Mouse (Mus musculus): ENCODE measurements around the gene Spic. TPM values are rescaled to one million over a fixed set of nuclear protein-coding genes. Genes with fewer than 3 reads are reported as not detected.

Gene Spic
- polyA plus RNA-seq (2012; ENCODE audit: insufficient read depth, insufficient read length, missing spikeins): not detected in 2 replicates

- H3K4me3 ChIP-seq (ENCODE audit: insufficient read depth, low read depth, low read length): no peak within 1 kb of the TSS
- no peak within 1 kb of the TSS for H3K27ac ChIP-seq (replicated peaks; ENCODE audit: low read depth, low read length)
- H3K4me1 ChIP-seq (ENCODE audit: control insufficient read depth, insufficient read depth, insufficient read length, low read length): no peaks in the 10 kb centered on the region
Observed at GRCm38 (mm10) chr10:88684925-88685324, at the start of gene Spic. Spic (minus strand) TSS chr10:88685015.

GRCm38 (mm10) chr10:88732309-88732622 is 47.5 kb upstream of the Spic start:
- peak overlapping the region; percentile 92 for H3K4me3 ChIP-seq (ENCODE audit: insufficient read depth, low read depth, low read length)
- H3K27ac ChIP-seq (replicated peaks; ENCODE audit: low read depth, low read length): no peak overlapping the region; the same call in 1 of the 2 replicates
- H3K4me1 ChIP-seq (ENCODE audit: control insufficient read depth, insufficient read depth, insufficient read length, low read length): peaks cover 9% of the 10 kb centered on the region; the same call in 1 of the 2 replicates

GRCm38 (mm10) chr10:88731496-88732308 is 46.9 kb upstream of the Spic start:
- H3K27ac ChIP-seq (replicated peaks; ENCODE audit: low read depth, low read length): peak overlapping the region; percentile 71
- peaks cover 9% of the 10 kb centered on the region; the same call in 1 of the 2 replicates for H3K4me1 ChIP-seq (ENCODE audit: control insufficient read depth, insufficient read depth, insufficient read length, low read length)
- H3K4me3 ChIP-seq (ENCODE audit: insufficient read depth, low read depth, low read length): peak overlapping the region; percentile 92

DNA sequence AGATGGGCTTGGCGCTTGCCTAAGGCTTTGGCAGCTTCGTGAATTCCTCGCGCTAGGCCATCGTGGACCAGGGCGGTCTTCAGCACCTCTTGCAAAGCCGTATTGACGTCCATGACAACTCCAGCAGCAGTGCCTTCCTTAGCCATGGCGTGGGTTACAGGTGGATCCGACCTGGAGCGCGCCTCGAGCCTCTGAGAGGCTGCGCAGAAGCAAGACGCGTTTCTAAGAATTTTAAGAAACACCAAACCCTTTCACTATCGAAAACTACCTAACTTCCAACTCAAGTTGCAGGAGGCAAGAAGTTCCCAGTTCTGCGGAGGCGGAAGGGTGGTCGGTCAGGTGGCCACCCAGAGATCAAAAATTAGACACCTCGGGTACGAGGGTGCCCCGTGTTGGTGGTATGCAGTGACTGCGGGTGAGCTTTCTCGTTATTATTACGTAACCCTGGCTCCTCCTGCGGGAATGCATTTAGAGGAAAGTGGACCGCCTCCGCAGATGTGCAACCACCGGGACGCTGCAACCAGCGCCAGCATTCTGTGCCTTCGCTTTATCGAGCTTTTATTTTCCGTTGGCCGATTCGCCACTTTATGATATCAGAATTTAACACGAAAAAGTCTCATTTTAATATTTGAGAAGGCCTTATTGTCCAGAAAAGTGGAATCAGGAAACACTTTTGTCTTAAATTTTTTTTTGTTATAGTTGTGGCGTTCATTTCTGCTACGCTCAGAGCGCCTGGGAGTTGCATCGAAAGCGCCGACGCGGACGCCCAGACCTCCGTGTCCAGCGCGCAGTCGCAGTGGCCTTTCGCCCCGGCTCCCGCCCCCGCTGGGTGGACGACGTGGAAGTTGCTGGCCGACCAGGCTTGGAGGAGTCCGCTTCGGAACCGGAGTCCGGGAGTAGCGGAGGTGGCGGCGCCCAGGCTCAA is 46.0 kb upstream of the Spic start, which contains the start of gene Arl1:
Gene Arl1, plus strand, starts transcription at position 288 of the 925 bp plus-strand sequence.
- H3K4me1 ChIP-seq (ENCODE audit: control insufficient read depth, insufficient read depth, insufficient read length, low read length): peaks cover 9% of the 10 kb centered on the region; the same call in 1 of the 2 replicates
- peak within 1 kb of the TSS; percentile 81 for H3K27ac ChIP-seq (replicated peaks; ENCODE audit: low read depth, low read length)
- peak within 1 kb of the TSS; percentile 92 for H3K4me3 ChIP-seq (ENCODE audit: insufficient read depth, low read depth, low read length)

DNA sequence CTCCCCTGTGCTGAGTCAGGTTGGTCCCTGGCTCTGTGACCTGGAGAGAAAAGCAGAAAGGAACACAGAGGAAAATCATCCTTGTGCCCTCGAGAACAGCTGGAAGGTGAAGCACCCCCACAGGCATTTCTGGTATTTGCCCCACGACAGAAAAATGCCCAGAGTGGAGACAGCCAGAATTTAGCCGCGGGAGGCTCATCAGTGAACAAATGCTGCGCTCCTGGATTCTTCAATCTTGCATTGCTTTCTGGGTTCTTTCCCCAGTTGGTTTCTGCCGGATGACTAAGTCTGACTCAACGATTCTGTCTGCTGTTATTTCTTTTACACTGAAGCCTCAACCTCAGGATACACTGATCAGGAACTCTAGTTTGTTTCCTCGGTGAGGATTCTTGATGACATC is 43.4 kb upstream of the Spic start:
- Histone ChIP-seq H3K4me3 (ENCODE audit: insufficient read depth, low read depth, low read length) (no peak overlapping the region), H3K4me1 (ENCODE audit: control insufficient read depth, insufficient read depth, insufficient read length, low read length) (peaks cover 9% of the 10 kb centered on the region; the same call in 1 of the 2 replicates), H3K27ac (replicated peaks; ENCODE audit: low read depth, low read length) (no peak overlapping the region)

- Histone ChIP-seq H3K4me1 (ENCODE audit: control insufficient read depth, insufficient read depth, insufficient read length, low read length) (peaks cover 5% of the 10 kb centered on the region; the same call in 1 of the 2 replicates), H3K4me3 (ENCODE audit: insufficient read depth, low read depth, low read length) (no peak overlapping the region), H3K27ac (replicated peaks; ENCODE audit: low read depth, low read length) (no peak overlapping the region)
Observed at GRCm38 (mm10) chr10:88727128-88727527, 42.3 kb upstream of the Spic start.

GRCm38 (mm10) chr10:88725343-88725742 is 40.5 kb upstream of the Spic start:
- Histone ChIP-seq H3K4me3 (ENCODE audit: insufficient read depth, low read depth, low read length) (no peak overlapping the region), H3K27ac (replicated peaks; ENCODE audit: low read depth, low read length) (no peak overlapping the region), H3K4me1 (ENCODE audit: control insufficient read depth, insufficient read depth, insufficient read length, low read length) (peaks cover 2% of the 10 kb centered on the region; the same call in 1 of the 2 replicates)

DNA sequence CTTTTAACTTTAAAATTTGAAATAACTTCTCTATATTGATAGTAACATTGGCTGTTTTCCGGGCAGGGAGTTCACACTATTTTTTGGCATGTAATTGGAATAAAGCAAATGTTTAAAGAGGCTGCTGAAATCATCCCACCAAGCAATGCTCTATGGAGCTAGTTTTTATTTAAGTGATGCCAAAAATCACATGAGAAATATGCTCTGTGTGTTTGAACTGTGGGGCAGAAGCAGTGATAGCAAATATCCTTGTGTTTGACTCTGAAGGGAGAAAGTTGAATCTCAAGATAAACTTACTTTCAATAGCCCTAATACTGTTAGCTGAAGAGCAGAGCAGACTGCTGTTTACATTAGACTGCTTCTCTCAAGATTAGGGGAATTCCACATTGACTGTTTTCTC is 34.8 kb upstream of the Spic start:
- Histone ChIP-seq H3K27ac (replicated peaks; ENCODE audit: low read depth, low read length) (no peak overlapping the region), H3K4me1 (ENCODE audit: control insufficient read depth, insufficient read depth, insufficient read length, low read length) (no peaks in the 10 kb centered on the region), H3K4me3 (ENCODE audit: insufficient read depth, low read depth, low read length) (no peak overlapping the region)

GRCm38 (mm10) chr10:88717756-88718025 is 32.9 kb upstream of the Spic start:
- Histone ChIP-seq H3K4me1 (ENCODE audit: control insufficient read depth, insufficient read depth, insufficient read length, low read length) (no peaks in the 10 kb centered on the region), H3K4me3 (ENCODE audit: insufficient read depth, low read depth, low read length) (no peak overlapping the region)

DNA sequence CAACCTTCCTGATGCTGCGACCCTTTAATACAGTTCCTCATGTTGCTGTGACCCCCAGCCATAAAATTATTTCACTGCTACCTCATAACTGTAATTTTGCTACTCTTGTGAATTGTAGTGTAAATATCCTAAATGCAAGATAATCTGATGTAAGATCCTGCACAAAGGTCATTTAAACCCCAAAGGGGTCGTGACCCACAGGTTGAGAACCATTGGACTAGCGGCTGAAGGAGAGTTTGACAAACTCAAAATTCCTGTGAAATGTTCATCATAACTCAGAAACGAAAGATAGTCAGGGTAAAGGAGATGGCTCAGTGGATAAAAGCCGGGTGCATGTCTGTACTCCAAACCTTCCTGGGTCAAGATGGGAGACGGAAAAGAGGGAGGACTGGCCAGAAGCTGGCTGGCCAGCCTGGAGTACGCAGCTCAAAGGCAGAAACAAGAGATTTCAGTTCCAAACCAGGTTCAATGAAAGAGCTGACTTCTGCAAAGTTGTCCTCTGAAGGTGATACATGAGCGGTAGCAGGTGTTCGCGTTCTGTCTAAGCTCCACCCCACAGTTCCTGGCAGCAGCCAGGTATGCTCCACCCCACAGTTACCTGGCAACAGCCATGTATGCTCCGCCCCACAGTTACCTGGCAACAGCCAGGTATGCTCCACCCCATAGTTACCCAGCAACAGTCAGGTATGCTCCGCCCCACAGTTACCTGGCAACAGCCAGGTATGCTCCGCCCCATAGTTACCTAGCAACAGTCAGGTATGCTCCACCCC is 32.4 kb upstream of the Spic start:
- H3K4me1 ChIP-seq (ENCODE audit: control insufficient read depth, insufficient read depth, insufficient read length, low read length): no peaks in the 10 kb centered on the region
- H3K27ac ChIP-seq (replicated peaks; ENCODE audit: low read depth, low read length): no peak overlapping the region
- H3K4me3 ChIP-seq (ENCODE audit: insufficient read depth, low read depth, low read length): no peak overlapping the region

More at GRCm38 (mm10) chr10:88717756-88718025, 32.9 kb upstream of the Spic start:
- H3K27ac ChIP-seq (replicated peaks; ENCODE audit: low read depth, low read length): no peak overlapping the region

DNA sequence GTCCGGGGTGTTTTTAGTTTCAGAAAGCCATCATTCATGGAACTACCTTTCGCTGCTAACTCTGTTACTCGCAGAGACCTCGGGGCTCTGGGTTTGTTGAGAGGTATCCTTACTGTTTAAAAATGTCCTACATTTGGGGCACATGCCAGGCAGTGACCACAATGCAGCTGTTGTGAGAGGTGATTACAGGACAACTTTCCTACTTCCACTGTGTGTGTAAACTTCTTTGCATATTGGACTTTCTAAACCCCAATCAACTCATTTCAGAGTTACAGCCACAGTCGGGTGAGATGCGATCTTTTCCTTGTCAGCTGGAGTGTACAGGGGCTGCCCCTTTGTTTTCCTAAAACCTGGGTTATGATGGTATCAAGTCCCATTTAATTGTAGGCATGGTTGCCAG is 30.8 kb upstream of the Spic start:
- H3K4me3 ChIP-seq (ENCODE audit: insufficient read depth, low read depth, low read length): no peak overlapping the region
- H3K4me1 ChIP-seq (ENCODE audit: control insufficient read depth, insufficient read depth, insufficient read length, low read length): no peaks in the 10 kb centered on the region
- H3K27ac ChIP-seq (replicated peaks; ENCODE audit: low read depth, low read length): no peak overlapping the region

GRCm38 (mm10) chr10:88714744-88715143 is 29.9 kb upstream of the Spic start:
- Histone ChIP-seq H3K4me1 (ENCODE audit: control insufficient read depth, insufficient read depth, insufficient read length, low read length) (no peaks in the 10 kb centered on the region), H3K4me3 (ENCODE audit: insufficient read depth, low read depth, low read length) (no peak overlapping the region), H3K27ac (replicated peaks; ENCODE audit: low read depth, low read length) (no peak overlapping the region)

DNA sequence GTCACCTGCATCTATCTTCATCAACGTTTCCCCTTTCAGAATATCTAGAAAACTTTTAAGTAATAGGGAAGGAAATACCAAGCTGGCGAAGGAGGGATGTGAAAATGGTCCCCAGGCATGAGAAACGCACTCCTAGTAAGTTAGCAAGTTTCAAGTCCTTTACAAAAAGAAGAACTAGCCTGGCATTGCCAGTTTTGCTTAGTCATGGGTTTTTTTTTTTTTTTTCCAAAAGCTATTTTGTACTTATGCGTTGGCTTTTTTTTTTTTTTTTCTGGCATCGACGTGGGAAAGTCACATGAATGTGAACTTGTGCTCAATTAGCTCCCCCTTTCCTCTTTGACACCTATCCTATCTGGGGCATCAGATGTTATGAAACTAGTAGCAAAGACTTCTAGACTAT is 27.5 kb upstream of the Spic start:
- H3K27ac ChIP-seq (replicated peaks; ENCODE audit: low read depth, low read length): no peak overlapping the region

GRCm38 (mm10) chr10:88708671-88709523 is 24.1 kb upstream of the Spic start:
- no peak overlapping the region for H3K27ac ChIP-seq (replicated peaks; ENCODE audit: low read depth, low read length)
- no peak overlapping the region for H3K4me3 ChIP-seq (ENCODE audit: insufficient read depth, low read depth, low read length)
- H3K4me1 ChIP-seq (ENCODE audit: control insufficient read depth, insufficient read depth, insufficient read length, low read length): no peaks in the 10 kb centered on the region

More for the DNA sequence above, 27.5 kb upstream of the Spic start:
- no peak overlapping the region for H3K4me3 ChIP-seq (ENCODE audit: insufficient read depth, low read depth, low read length)
- no peaks in the 10 kb centered on the region for H3K4me1 ChIP-seq (ENCODE audit: control insufficient read depth, insufficient read depth, insufficient read length, low read length)
